Mouse (Mus musculus): ENCODE results near the gene Palm. TPM values are rescaled to one million over a fixed set of nuclear protein-coding genes. Genes with fewer than 3 reads are reported as not detected.

Gene Palm
- polyA plus RNA-seq, 1 experiment, result 9.2 TPM

DNA sequence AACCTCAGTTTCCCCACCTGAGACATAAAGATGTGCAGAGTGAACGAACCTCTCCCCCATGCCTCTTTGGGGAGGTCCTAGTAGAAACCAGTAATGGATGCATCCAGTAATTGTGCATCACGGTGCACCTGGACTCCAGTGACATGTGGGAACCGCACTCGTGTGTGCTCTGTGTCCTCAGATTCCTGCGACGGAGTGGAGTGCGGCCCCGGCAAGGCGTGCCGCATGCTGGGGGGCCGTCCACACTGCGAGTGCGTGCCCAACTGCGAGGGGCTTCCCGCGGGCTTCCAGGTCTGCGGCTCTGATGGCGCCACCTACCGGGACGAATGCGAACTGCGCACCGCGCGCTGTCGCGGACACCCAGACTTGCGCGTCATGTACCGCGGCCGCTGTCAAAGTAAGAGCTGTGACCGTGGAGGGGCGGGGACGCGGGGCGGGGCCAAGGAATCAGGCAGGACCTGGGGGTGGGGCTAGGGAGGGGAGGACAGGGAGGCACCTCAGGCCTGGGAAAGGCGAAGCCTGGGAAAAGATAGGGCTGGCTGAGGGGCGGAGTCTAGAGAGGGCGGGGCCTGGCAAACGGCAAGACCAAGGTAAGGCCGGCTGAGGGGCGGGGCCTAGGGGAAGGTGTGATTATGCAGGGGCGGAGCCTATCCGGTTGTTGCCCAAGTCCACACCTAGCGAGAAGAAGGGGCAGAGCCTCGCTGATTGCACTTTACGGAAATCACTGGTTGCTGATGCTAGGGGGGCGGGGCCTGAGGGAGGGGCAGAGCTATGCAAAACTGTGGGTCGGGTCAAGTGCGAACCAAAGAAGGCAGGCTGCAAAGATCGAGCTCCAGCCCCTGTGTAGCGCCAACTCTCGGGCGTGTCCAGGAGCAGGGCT, 13.3 kb upstream of the Palm start:
- Histone ChIP-seq H3K4me3 (ENCODE audit: extremely low read depth, insufficient read depth, insufficient read length) (peak overlapping the region; percentile 64), H3K27me3 (ENCODE audit: control insufficient read depth, insufficient read depth, low read length) (peaks cover 5% of the 10 kb centered on the region), H3K4me1 (ENCODE audit: control insufficient read depth, insufficient read depth, insufficient read length) (peaks cover 10% of the 10 kb centered on the region), H3K36me3 (ENCODE audit: control insufficient read depth, insufficient read depth, low read length) (no peaks in the 10 kb centered on the region), H3K27ac (ENCODE audit: insufficient read depth, low read length) (peak overlapping the region; percentile 69)
- 2% methylated on average over 55 of the region's 55 CpGs for WGBS
- peak; percentile 95 to 96 for DNase-seq (ENCODE audit: low read depth in 1 of 2, low spot score in 2 of 2)
- TF ChIP-seq CTCF (IDR thresholded peaks at IDR 0.05; ENCODE audit: extremely low read depth, insufficient read depth, insufficient read length, insufficient replicate concordance) (peak; percentile 89), POLR2A (IDR thresholded peaks at IDR 0.05; ENCODE audit: low read depth, low read length) (no peak)

DNA sequence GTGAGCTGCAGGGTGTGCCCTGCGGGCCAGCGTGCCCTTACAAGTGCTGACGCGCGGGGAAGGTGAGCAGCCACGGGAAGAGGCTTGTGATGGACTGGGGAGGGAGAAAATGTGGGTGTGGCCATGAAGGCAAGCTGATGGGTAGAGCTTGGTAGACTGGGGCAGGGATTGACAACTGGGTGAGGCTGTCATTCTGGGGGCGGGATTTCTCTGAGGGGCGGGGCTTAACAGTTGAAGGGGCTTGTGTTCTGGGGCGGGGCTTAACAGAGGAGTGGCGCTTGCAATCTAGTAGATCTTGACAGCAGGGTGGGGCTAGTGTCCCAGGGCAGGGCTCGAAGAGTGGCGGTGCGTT, 12.7 kb upstream of the Palm start:
- Histone ChIP-seq H3K4me1 (ENCODE audit: control insufficient read depth, insufficient read depth, insufficient read length) (peaks cover 10% of the 10 kb centered on the region), H3K4me3 (ENCODE audit: extremely low read depth, insufficient read depth, insufficient read length) (peak overlapping the region; percentile 64), H3K36me3 (ENCODE audit: control insufficient read depth, insufficient read depth, low read length) (no peaks in the 10 kb centered on the region), H3K27me3 (ENCODE audit: control insufficient read depth, insufficient read depth, low read length) (peaks cover 5% of the 10 kb centered on the region), H3K27ac (ENCODE audit: insufficient read depth, low read length) (peak overlapping the region; percentile 69)
- peak in 1 of 2 experiments; percentile 73 for DNase-seq (ENCODE audit: low read depth in 1 of 2, low spot score in 2 of 2)
- TF ChIP-seq CTCF (IDR thresholded peaks at IDR 0.05; ENCODE audit: extremely low read depth, insufficient read depth, insufficient read length, insufficient replicate concordance), result no peak
- no peak for TF ChIP-seq POLR2A (IDR thresholded peaks at IDR 0.05; ENCODE audit: low read depth, low read length)
- under 1% methylated on average over 13 of the region's 13 CpGs for WGBS

DNA sequence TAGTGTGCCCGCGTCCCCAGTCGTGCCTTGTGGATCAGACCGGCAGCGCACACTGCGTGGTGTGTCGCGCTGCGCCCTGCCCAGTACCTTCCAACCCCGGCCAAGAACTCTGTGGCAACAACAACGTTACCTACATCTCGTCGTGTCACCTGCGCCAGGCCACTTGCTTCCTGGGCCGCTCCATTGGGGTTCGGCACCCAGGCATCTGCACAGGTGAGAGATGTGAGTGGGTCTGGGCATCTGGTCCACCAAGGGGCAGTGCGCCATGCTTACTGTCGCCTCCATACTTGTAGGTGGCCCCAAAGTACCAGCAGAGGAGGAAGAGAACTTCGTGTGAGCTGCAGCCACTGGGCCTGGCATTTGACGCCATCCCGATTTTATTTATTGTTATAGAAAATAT, 12.2 kb upstream of the Palm start:
- WGBS, result 32% methylated on average over 21 of the region's 21 CpGs
- H3K4me3 ChIP-seq (ENCODE audit: extremely low read depth, insufficient read depth, insufficient read length), result peak overlapping the region; percentile 64; the same call in 1 of the 2 replicates
- H3K36me3 ChIP-seq (ENCODE audit: control insufficient read depth, insufficient read depth, low read length), result no peaks in the 10 kb centered on the region
- H3K27me3 ChIP-seq (ENCODE audit: control insufficient read depth, insufficient read depth, low read length), result peaks cover 5% of the 10 kb centered on the region
- H3K27ac ChIP-seq (ENCODE audit: insufficient read depth, low read length), result no peak overlapping the region
- no peak for DNase-seq (ENCODE audit: low read depth in 1 of 2, low spot score in 2 of 2)
- TF ChIP-seq POLR2A (IDR thresholded peaks at IDR 0.05; ENCODE audit: low read depth, low read length) (no peak), CTCF (IDR thresholded peaks at IDR 0.05; ENCODE audit: extremely low read depth, insufficient read depth, insufficient read length, insufficient replicate concordance) (no peak)
- peaks cover 10% of the 10 kb centered on the region for H3K4me1 ChIP-seq (ENCODE audit: control insufficient read depth, insufficient read depth, insufficient read length)

DNA sequence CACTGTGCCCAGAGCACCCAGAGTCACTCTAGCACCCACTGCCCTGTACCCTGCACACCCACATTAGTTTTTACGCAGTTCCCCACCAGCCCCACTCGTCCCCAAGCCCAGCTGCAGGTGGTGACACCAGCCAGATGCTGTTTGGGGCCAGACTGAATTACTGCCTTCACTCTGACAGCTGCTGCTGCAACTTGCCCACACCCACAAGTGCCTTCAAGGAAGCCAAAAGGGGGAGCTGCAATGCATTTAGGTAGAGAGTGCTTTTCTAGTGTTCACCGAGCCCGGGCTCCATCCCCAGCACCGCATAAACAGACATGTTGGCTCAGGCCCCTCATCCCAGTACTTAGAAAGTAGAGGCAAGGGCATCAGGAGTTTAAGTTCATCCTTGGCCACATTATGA, 11.4 kb upstream of the Palm start:
- no peaks in the 10 kb centered on the region for H3K36me3 ChIP-seq (ENCODE audit: control insufficient read depth, insufficient read depth, low read length)
- WGBS, result 56% methylated on average over 5 of the region's 5 CpGs
- TF ChIP-seq POLR2A (IDR thresholded peaks at IDR 0.05; ENCODE audit: low read depth, low read length) (no peak), CTCF (IDR thresholded peaks at IDR 0.05; ENCODE audit: extremely low read depth, insufficient read depth, insufficient read length, insufficient replicate concordance) (no peak)
- DNase-seq (ENCODE audit: low read depth in 1 of 2, low spot score in 2 of 2), result no peak
- peaks cover 5% of the 10 kb centered on the region for H3K27me3 ChIP-seq (ENCODE audit: control insufficient read depth, insufficient read depth, low read length)
- H3K27ac ChIP-seq (ENCODE audit: insufficient read depth, low read length), result no peak overlapping the region
- no peak overlapping the region for H3K4me3 ChIP-seq (ENCODE audit: extremely low read depth, insufficient read depth, insufficient read length)
- peaks cover 10% of the 10 kb centered on the region for H3K4me1 ChIP-seq (ENCODE audit: control insufficient read depth, insufficient read depth, insufficient read length)

DNA sequence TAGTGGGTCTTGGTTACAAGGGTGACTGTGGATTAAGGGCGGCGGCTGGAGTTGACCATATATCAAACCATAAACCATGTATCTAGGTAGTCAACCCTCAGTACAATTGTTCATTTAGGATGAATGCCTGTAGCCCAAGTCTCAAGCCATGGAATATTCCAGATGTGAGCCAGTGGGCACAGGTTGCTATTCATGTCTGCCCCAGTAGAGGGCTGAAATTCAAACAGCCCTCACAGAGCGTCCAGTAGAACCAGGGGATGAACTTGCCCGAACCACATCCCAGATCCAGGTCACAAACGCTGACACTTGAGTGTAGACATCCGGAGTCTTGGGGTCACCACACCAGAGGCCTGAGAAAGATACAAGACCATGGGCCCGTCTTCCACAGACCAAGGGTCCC, 10.3 kb upstream of the Palm start:
- 83% methylated on average over 7 of the region's 7 CpGs for WGBS

DNA sequence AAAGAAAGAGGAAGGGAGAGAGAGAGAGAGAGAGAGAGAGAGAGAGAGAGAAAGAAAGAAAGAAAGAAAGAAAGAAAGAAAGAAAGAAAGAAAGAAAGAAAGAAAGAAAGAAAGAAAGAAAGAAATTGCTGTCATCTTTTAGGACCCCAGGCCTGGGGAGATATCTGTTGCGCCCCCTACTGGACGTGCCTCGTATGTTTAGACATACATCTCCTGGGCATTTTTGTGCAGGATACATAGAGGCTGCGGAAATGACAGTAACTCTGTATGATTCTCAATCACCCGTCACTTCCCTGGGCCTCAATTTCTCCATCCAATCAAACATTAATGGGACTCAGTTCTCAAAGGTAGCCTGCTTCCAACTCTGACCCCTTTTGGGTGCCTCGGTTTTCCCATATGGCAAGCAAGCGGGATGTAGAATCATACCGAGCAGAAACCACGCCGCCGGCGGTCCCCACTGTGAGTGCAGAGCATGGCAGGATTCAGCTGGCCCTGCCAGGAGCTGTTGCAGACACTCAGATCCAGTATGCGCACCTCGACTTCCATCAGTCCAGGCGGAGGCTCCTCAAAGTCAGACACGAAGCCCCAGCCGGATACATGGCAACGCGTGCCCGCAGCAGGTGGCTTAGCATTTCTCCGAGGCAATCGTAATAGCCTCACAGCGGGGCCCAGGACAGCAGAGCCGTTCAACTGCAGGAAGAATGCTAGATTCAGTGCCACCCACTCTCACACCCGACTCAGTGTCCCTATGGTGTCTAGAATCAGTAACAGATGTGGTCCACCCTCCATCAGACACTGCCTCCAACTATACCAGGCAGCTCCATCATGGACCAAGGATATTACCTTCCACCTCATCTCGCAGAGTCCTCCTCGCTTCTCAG, 9.2 kb upstream of the Palm start:
- H3K4me1 ChIP-seq (ENCODE audit: control insufficient read depth, insufficient read depth, insufficient read length), result peaks cover 9% of the 10 kb centered on the region
- H3K4me3 ChIP-seq (ENCODE audit: extremely low read depth, insufficient read depth, insufficient read length), result no peak overlapping the region
- TF ChIP-seq CTCF (IDR thresholded peaks at IDR 0.05; ENCODE audit: extremely low read depth, insufficient read depth, insufficient read length, insufficient replicate concordance) (peak; percentile 30; the same call in 1 of the 2 replicates), POLR2A (IDR thresholded peaks at IDR 0.05; ENCODE audit: low read depth, low read length) (no peak)
- no peak overlapping the region for H3K27ac ChIP-seq (ENCODE audit: insufficient read depth, low read length)
- no peaks in the 10 kb centered on the region for H3K27me3 ChIP-seq (ENCODE audit: control insufficient read depth, insufficient read depth, low read length)
- WGBS, result 77% methylated on average over 27 of the region's 27 CpGs
- H3K36me3 ChIP-seq (ENCODE audit: control insufficient read depth, insufficient read depth, low read length), result no peaks in the 10 kb centered on the region
- DNase-seq (ENCODE audit: low read depth in 1 of 2, low spot score in 2 of 2), result peak in 1 of 2 experiments; percentile 33

More for the DNA sequence above, 10.3 kb upstream of the Palm start:
- DNase-seq (ENCODE audit: low read depth in 1 of 2, low spot score in 2 of 2), result no peak
- H3K27me3 ChIP-seq (ENCODE audit: control insufficient read depth, insufficient read depth, low read length), result peaks cover 1% of the 10 kb centered on the region; the same call in 1 of the 2 replicates
- no peaks in the 10 kb centered on the region for H3K36me3 ChIP-seq (ENCODE audit: control insufficient read depth, insufficient read depth, low read length)
- no peak overlapping the region for H3K27ac ChIP-seq (ENCODE audit: insufficient read depth, low read length)
- H3K4me1 ChIP-seq (ENCODE audit: control insufficient read depth, insufficient read depth, insufficient read length), result peaks cover 9% of the 10 kb centered on the region
- no peak for TF ChIP-seq CTCF (IDR thresholded peaks at IDR 0.05; ENCODE audit: extremely low read depth, insufficient read depth, insufficient read length, insufficient replicate concordance)
- no peak for TF ChIP-seq POLR2A (IDR thresholded peaks at IDR 0.05; ENCODE audit: low read depth, low read length)
- H3K4me3 ChIP-seq (ENCODE audit: extremely low read depth, insufficient read depth, insufficient read length), result no peak overlapping the region
